Mouse (Mus musculus) T-helper 17 cell (primary cell): ENCODE results near the gene Tcp10a.
"Not testable (repeated sequence)": the region's sequence is repeated elsewhere in the genome, so short reads cannot be mapped to it uniquely, and the experiment has no call there.

Experiments
- in situ Hi-C, 2 experiments: fragments of 300-600 bp; cut with MboI, MseI; formaldehyde crosslinking; loops; 1 replicate in 1 of 2; 2 replicates in 1 of 2; pipeline ENCODE4 v1.15.1; 2025; ENCODE audit warnings: high pct_unique_total_duplicates in 2 of 2

Tcp10a gene

DNA sequence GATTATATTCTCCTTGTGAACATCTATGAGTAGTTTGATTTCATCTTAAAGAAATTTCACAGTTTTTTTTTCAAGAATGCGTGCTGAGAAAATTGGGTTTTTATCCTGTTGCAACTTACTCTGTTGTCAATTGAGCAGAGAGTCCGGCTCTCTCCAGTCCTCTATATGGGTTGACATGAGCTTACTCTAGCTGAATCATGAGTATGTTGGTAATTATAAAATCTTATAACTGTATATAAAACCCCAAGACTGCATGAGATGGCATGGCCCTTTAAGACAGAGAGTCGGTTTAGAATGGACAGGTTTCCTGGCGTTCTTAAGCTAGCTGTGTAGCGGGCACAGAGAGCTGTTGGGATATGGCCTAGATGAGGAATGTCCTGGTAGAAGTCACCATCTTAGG, at the start of gene Tcp10a:
TSS of gene Tcp10a (plus strand) at position 301 of the 400 bp plus-strand sequence.
- in situ Hi-C loops, result not testable (repeated sequence)

GRCm38 (mm10) chr17:7278702-7279242, 45.7 kb upstream of the Tcp10a start:
- in situ Hi-C loops, result no loop called here

DNA sequence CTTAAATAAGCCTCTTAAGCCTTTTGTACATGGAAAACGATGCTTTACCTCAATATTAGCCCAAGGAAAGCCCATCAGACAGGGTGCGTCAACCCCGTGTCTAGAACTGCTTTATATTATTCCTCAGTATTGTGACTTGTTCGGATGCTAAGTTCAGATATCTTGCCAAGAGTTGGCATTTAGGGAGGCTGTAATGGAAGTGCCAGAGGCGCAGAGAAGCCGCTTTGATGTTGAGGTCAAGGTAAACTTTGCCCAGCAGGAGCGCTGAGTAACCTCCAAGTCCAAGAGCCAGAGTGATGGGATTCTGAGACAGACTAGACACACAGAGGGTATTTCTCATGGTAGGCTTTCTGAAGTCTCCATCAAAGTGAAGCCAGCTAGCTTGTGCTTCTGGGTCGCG, 45.2 kb upstream of the Tcp10a start:
- in situ Hi-C loops, result no loop called here

- in situ Hi-C loops, result no loop called here
These were observed 40.0 kb upstream of the Tcp10a start for GRCm38 (mm10) chr17:7284297-7284910.

- in situ Hi-C loops, result no loop called here
These were observed 39.2 kb upstream of the Tcp10a start for GRCm38 (mm10) chr17:7285292-7285691.

DNA sequence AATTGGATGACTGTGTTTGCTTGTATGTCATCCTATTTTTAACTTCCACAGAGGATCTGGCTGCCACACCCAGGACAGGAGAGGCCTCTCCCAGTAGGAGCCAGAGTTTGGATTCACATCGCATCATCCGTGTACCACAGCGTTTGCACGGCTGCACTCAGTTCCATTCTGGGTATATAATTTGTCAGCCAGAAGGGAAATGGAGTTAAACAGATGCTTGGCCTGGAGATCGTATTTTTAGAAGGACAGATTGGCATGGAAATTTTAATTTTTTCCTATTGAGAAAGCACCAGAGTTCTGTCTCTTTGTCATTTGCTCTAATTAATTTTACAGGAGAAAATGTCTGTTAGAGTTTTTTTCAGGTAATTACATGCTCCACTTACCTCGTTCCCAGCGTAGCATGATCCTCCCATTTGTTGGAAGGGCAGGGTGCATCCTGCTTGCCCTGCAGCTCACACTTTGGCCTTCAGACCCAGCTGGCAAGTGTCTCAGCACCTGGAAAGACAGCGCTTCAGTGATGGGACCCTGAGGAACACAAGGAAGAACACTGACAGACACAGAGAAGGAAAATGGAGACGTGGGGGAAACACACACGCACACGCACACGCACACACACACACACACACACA, 37.9 kb upstream of the Tcp10a start:
- in situ Hi-C loops, result no loop called here

GRCm38 (mm10) chr17:7292012-7292684, 32.3 kb upstream of the Tcp10a start:
- in situ Hi-C loops, result loop anchor here in 1 of 2 experiments (10.0 kb wide), 1 partner anchor 63 kb away; the partner anchor contains the start of gene Ttll2

GRCm38 (mm10) chr17:7306278-7307196, 17.9 kb upstream of the Tcp10a start:
- in situ Hi-C loops, result loop anchor here (5.0 to 10.0 kb wide), 3 partner anchors 108 to 518 kb away; partner anchors contain the start of gene Fndc1 (in 2 of the 2)

DNA sequence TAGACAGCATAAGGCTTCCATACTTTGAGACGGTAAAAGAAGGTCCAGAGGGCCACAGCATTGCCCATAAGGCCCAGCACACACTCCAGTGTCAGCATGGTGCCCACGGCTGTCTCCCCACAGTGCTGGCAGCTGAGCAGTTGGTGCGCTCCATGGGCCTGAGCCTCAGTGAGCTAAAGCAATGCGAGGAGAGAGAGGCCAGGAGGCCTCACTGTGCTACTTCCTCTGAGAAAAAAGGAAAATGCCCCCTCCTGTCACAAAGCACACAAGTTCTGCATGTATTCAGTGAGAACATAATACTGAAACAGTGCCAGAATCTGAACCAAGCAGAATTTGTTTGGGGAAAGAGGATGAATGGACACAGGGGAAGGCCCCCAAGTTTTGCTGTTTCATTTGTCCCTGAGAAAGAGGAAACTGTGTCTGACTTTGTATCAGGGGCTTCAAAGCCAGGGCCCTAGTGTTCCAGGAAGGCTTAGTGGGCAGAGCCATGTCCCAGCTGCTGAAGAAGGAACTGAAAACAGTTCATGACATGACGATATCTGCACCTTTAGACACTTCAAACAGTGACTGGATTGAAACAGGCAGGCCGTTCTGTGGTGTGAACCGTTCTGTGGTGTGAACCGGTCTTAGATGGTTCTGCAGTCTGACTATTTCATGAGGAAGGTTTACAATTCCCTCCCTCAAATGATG, 8.6 kb upstream of the Tcp10a start:
- in situ Hi-C loops, result loop anchor here in 1 of 2 experiments (5.0 kb wide), 1 partner anchor 116 kb away; no protein-coding TSS in a partner anchor

DNA sequence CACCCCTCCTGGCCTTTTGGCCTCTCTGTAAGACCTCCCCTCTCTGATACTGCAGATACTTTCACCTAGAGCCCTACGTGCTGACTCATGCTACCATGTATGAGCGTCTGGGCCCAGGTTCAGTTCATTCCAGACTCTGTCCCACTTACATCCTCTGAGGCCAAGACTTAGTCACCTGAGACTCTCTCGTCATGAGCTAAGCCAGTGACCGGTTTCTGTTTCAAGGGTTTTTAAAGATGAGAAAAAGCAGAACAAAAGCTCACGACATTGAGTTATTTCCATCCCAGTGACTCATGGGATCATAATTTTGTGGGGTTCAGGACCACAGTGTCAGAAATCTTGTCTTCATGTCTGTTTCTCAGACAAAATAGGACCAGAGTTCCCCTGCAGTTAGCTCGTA, 4.7 kb upstream of the Tcp10a start:
- in situ Hi-C loops, result loop anchor here in 1 of 2 experiments (5.0 kb wide), 1 partner anchor 113 kb away; no protein-coding TSS in a partner anchor

- in situ Hi-C loops, result not testable (repeated sequence)
These were observed 2.0 kb downstream of the Tcp10a start for GRCm38 (mm10) chr17:7326415-7326814.

DNA sequence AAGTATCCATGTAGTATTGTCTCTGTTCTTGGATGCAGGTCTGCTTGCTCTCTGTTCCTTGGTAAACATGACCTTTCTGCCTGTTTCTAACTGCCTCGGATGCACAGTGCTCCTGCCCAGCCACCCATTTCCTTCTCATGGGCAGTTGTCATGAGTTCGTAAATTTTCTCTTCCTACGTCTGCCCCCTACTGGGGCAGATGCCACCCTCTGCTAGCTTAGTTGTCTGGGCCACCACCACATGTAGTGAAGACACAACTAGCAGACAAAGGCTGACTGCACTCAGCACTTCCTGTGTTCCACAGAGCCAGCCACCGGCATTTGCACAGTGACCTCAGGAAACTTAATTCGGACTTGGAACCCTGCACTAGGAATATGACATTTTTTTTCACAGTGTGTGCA, 8.3 kb downstream of the Tcp10a start:
- in situ Hi-C loops, result not testable (repeated sequence)

GRCm38 (mm10) chr17:7337381-7337780, 12.9 kb downstream of the Tcp10a start:
- in situ Hi-C loops, result not testable (repeated sequence)

DNA sequence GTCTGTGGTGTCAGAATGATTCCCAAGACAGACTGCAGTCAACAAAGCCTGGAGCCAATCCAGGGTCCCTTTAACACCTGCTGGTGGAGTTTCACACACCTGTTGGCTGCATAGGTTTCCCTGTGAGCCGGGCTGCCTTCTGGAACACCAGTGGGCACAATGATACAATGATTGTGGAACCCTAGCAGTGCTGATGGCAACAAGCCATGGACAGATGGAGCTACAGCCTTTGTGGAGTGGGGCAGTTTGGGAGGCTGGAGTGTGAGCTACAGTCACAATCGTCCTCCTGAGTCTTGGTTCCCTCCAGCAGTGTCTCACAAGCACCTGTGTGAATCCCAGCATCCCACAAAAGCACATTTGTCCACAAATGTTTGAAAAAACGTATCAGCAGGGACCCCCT, 24.3 kb downstream of the Tcp10a start:
- in situ Hi-C loops, result not testable (repeated sequence)

DNA sequence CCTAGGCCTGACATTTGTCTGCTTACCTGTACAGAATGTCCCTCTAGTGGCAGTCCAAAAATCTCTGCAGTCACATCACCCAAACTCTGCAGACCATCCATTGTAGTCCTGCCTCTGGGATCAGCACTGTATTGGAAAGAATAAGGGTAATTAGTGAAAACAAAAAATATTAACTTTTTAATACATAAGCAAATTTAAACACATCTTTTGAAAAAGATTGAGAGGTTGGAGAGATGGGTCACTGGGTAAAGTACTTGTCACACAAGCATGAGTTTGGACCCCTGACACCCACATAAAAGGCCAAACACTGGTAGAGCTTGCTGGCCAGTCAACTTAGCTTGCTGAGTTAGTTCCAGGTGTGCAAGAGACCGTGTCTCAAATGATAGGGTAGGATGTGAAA, 28.1 kb downstream of the Tcp10a start, which contains the start of gene Ttll2:
TSS of gene Ttll2 (minus strand) at position 101 of the 400 bp plus-strand sequence.
- in situ Hi-C loops, result loop anchor here in 1 of 2 experiments (10.0 kb wide), 1 partner anchor 58 kb away; no protein-coding TSS in a partner anchor

- in situ Hi-C loops, result loop anchor here in 1 of 2 experiments (10.0 kb wide), 1 partner anchor 65 kb away; no protein-coding TSS in a partner anchor
These were observed 35.4 kb downstream of the Tcp10a start for GRCm38 (mm10) chr17:7359806-7360205.

DNA sequence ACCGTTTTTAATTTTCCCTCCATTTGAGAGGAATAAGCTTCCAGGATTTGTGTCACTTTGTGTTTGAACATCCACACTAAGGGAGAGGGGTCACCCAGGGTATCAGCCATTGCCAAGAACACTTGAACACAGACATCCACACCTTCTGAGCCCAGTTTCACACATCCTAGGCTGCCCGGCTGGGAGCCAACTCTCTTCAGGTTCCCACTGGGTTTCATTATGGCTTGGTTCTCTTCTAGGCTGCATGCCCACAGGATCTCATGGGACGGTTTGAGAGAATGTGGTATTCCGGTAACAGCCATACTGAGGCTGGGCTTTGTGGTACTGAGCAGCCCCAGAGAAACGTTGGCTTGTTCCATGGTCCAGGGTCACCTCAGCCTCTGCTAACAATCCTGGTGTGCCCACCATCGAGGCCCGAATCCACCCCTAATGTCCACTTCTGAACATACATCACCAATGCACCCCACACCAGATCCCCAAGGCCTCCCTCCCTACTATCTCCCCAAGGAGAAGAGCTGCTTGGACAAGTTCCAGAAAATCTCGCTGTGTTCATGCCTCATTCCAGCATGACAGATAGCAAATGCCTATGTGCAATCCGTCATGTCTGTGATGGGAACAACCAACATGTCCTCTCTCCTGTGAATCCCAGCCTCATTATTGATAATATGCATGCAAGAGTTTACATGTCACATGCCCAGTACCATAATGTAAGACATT, 36.5 kb downstream of the Tcp10a start:
- in situ Hi-C loops, result not testable (repeated sequence)

GRCm38 (mm10) chr17:7365615-7366014, 41.2 kb downstream of the Tcp10a start:
- in situ Hi-C loops, result not testable (repeated sequence)

DNA sequence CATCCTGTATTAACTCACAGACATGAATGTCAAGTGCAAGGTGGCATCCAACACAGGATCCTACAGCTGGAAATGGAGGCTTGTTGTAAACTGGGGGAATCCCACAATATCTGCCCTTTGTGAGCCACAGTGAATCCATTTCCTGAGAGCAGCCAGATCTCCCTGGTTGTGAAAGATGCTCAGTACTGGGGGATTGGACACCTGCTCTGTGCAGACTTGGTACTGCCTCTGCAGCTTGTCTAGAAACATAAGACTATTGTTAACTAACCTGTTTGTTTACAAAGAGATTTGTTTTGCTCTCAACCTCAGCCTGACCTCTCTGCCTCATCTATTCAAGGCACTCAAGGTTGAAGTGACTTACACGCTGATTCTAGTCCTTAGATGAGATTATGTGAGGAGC, 41.8 kb downstream of the Tcp10a start:
- in situ Hi-C loops, result not testable (repeated sequence)
